Mouse (Mus musculus): ENCODE measurements around the gene Slc48a1. TPM values are rescaled to one million over a fixed set of nuclear protein-coding genes. Genes with fewer than 3 reads are reported as not detected.

Slc48a1 gene
- polyA plus RNA-seq, 1 experiment from 2014 or later: 48.0 TPM

- WGBS: 1% methylated on average over 18 of the region's 18 CpGs
- peak overlapping the region; percentile 45 for H3K4me3 ChIP-seq (replicated peaks)
- H3K4me2 ChIP-seq (replicated peaks): peak overlapping the region; percentile 81
- no peaks in the 10 kb centered on the region for H3K36me3 ChIP-seq
- 0 out of 2 replicates have a peak overlapping the region, but pooled peaks have one; percentile 1 for H3K27ac ChIP-seq
- ATAC-seq: peak; percentile 18; the same call in 1 of the 2 replicates
- peaks cover 40% of the 10 kb centered on the region for H3K4me1 ChIP-seq (replicated peaks)
- no peaks in the 10 kb centered on the region for H3K9me3 ChIP-seq
- H3K9ac ChIP-seq (replicated peaks): peak overlapping the region; percentile 53
- H3K27me3 ChIP-seq: peaks cover 79% of the 10 kb centered on the region
These were observed 10.1 kb upstream of the Slc48a1 start for GRCm38 (mm10) chr15:97768192-97768591.

- H3K4me1 ChIP-seq (replicated peaks): peaks cover 44% of the 10 kb centered on the region
- no peak for ATAC-seq
- no peak overlapping the region for H3K4me2 ChIP-seq (replicated peaks)
- H3K27ac ChIP-seq: no peak overlapping the region
- H3K9me3 ChIP-seq: no peaks in the 10 kb centered on the region
- no peak overlapping the region for H3K9ac ChIP-seq (replicated peaks)
- H3K27me3 ChIP-seq: peaks cover 63% of the 10 kb centered on the region
- no peaks in the 10 kb centered on the region for H3K36me3 ChIP-seq
- WGBS: 77% methylated on average over 8 of the region's 8 CpGs
- H3K4me3 ChIP-seq (replicated peaks): no peak overlapping the region
These were observed 8.0 kb upstream of the Slc48a1 start for GRCm38 (mm10) chr15:97770280-97770679.

DNA sequence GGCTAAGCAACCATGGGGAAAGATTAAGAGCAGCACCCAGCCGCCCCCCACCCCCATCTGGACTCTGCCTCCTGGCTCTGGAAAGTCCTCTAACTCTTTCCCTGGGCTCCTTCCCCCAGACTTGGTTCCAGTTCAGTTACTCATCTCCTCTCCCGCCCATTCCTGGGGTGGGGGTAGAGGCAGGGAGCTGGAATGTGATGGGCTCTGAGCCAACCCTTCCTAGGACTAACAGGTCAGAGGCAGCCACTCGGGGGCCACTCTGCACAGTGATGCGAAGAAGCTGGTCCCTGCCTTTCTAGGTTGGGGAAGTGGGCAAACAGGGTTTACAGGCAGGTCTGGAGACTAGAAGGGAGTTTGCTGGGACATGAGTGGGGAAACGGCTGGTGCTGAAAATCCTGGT lies 5.2 kb upstream of the Slc48a1 start:
- Histone ChIP-seq H3K9ac (replicated peaks) (no peak overlapping the region), H3K36me3 (no peaks in the 10 kb centered on the region), H3K4me1 (replicated peaks) (peaks cover 15% of the 10 kb centered on the region), H3K9me3 (no peaks in the 10 kb centered on the region), H3K4me3 (replicated peaks) (no peak overlapping the region), H3K4me2 (replicated peaks) (no peak overlapping the region), H3K27ac (no peak overlapping the region), H3K27me3 (peaks cover 43% of the 10 kb centered on the region)
- no peak for ATAC-seq
- 38% methylated on average over 5 of the region's 5 CpGs for WGBS

GRCm38 (mm10) chr15:97773961-97774370 lies 4.4 kb upstream of the Slc48a1 start:
- Histone ChIP-seq H3K36me3 (no peaks in the 10 kb centered on the region), H3K4me3 (replicated peaks) (no peak overlapping the region), H3K27ac (0 out of 2 replicates have a peak overlapping the region, but pooled peaks have one; percentile 4), H3K4me1 (replicated peaks) (0 out of 2 replicates have a peak, but pooled peaks cover 9% of the 10 kb centered on the region), H3K9ac (replicated peaks) (no peak overlapping the region), H3K27me3 (peaks cover 37% of the 10 kb centered on the region), H3K9me3 (no peaks in the 10 kb centered on the region), H3K4me2 (replicated peaks) (no peak overlapping the region)
- no peak for ATAC-seq
- WGBS: 75% methylated on average over 5 of the region's 5 CpGs

GRCm38 (mm10) chr15:97776514-97776913 lies 1.8 kb upstream of the Slc48a1 start:
- H3K9me3 ChIP-seq: no peaks in the 10 kb centered on the region
- no peak overlapping the region for H3K4me3 ChIP-seq (replicated peaks)
- WGBS: 7% methylated on average over 8 of the region's 8 CpGs
- 0 out of 2 replicates have a peak, but pooled peaks cover 9% of the 10 kb centered on the region for H3K4me1 ChIP-seq (replicated peaks)
- no peaks in the 10 kb centered on the region for H3K36me3 ChIP-seq
- H3K27me3 ChIP-seq: peaks cover 20% of the 10 kb centered on the region
- H3K27ac ChIP-seq: no peak overlapping the region
- no peak overlapping the region for H3K9ac ChIP-seq (replicated peaks)
- H3K4me2 ChIP-seq (replicated peaks): no peak overlapping the region
- ATAC-seq: peak; percentile 59; the same call in 1 of the 2 replicates

DNA sequence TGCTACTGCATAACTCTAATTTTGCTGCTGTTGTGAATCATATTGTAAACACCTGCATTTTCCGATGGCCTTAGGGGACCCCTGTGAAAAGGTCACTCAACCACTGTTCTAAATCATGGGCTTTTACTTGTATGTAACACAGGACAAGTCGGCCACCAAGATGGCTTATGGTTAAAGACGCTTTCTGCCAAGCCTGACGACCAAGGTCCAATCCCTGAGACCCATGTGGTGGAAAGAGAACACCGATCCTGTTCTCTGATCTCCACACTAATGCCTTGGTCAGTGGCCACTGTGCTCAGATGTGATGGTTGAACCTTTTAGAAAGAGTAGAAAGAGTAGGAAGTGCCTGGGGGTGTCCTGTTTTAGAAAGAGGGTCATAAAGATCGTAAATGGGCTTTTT lies 1.4 kb upstream of the Slc48a1 start:
- H3K27me3 ChIP-seq: peaks cover 22% of the 10 kb centered on the region
- no peak overlapping the region for H3K4me3 ChIP-seq (replicated peaks)
- H3K4me2 ChIP-seq (replicated peaks): no peak overlapping the region
- 86% methylated on average over 6 of the region's 6 CpGs for WGBS
- no peak for ATAC-seq
- H3K9me3 ChIP-seq: no peaks in the 10 kb centered on the region
- no peaks in the 10 kb centered on the region for H3K36me3 ChIP-seq
- H3K9ac ChIP-seq (replicated peaks): no peak overlapping the region
- H3K4me1 ChIP-seq (replicated peaks): peaks cover 11% of the 10 kb centered on the region
- no peak overlapping the region for H3K27ac ChIP-seq

DNA sequence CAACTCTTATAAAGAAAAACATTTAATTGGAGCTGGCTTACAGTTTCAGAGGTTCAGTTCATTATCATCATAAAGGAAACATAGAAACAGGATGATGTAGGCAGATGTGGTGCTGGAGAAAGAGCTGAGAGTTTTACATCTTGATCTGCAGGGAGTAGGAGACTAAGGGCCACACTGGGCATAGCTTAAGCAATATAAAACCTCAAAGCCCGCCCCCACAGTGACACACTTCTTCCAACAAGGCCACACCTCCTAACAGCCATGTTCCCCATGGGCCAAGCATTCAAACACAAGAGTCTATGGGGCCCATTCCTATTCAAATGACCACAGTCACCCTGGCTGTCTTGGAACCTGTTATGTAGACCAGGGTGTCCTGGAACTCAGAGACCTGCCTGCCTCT lies 1.3 kb downstream of the Slc48a1 start:
- H3K36me3 ChIP-seq: no peaks in the 10 kb centered on the region
- no peak overlapping the region for H3K4me2 ChIP-seq (replicated peaks)
- H3K4me3 ChIP-seq (replicated peaks): no peak overlapping the region
- no peak overlapping the region for H3K27ac ChIP-seq
- H3K9ac ChIP-seq (replicated peaks): no peak overlapping the region
- peaks cover 9% of the 10 kb centered on the region for H3K4me1 ChIP-seq (replicated peaks)
- ATAC-seq: no peak
- no peaks in the 10 kb centered on the region for H3K9me3 ChIP-seq
- H3K27me3 ChIP-seq: peaks cover 27% of the 10 kb centered on the region
- WGBS: 72% methylated on average over 1 of the region's 1 CpGs

DNA sequence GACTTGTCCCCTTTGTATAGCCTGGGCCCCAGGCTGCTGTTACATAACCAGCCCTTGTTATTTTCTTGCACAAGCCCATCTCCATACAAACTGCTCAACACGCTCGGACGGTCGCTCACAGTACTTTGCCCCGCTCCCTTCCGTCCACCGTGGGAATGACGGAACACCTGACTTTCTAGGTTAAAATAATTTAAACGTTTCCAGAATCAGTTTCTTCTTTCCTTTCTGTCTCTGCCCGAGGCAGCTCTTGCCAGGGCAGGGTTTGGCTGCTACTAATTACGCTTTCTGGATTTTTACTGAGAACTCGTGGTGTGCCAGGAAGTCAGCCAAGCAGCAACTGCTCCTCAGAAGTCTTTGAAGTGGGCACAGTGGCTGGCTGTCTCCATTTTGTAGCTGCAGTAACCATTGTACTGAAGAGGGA lies 2.3 kb downstream of the Slc48a1 start:
- H3K27ac ChIP-seq: no peak overlapping the region
- no peak for ATAC-seq
- H3K9ac ChIP-seq (replicated peaks): no peak overlapping the region
- peaks cover 27% of the 10 kb centered on the region for H3K27me3 ChIP-seq
- no peak overlapping the region for H3K4me3 ChIP-seq (replicated peaks)
- 69% methylated on average over 12 of the region's 12 CpGs for WGBS
- H3K9me3 ChIP-seq: no peaks in the 10 kb centered on the region
- no peak overlapping the region for H3K4me2 ChIP-seq (replicated peaks)
- H3K36me3 ChIP-seq: no peaks in the 10 kb centered on the region
- H3K4me1 ChIP-seq (replicated peaks): peaks cover 14% of the 10 kb centered on the region

DNA sequence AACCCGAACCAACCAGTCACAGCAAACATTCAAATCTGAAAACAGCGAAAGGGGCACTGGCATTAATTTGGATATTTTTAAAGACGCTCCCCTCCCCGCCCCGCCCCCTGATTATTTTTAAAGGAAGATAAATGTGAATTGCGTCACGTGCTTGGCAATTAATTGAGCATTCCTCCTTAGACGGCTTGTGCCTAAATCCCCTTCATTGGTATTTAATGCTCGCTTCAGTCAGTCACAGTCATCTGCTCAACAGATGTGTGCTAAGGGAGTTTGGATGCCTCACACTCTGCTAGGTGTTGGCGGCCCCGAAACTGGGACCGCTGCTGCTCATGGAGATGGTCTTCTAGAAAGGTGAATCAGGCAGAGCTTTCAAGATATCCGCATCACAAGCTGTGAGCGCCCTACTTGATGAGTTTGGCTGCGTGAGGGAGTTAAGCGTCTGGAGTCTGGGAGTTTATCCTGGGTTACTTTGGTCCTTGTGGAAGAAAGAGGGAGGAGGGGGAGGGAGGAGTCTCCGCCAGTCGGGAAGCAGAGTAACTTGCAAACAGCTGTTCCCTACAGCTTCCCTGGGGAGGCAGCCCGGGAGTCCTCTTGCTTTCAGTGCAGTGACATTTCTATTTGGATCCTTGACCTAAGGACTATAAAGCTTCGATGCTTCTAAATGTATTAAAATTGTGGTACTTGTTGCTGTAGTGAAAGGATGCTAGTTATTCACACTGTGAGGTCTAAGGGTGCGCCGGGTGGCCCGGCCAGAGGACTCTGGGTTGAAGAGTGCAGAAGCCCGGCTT lies 3.8 kb downstream of the Slc48a1 start:
- no peak for ATAC-seq
- Histone ChIP-seq H3K4me1 (replicated peaks) (peaks cover 15% of the 10 kb centered on the region), H3K4me2 (replicated peaks) (peak overlapping the region; percentile 17), H3K9ac (replicated peaks) (no peak overlapping the region), H3K4me3 (replicated peaks) (no peak overlapping the region), H3K27me3 (peaks cover 26% of the 10 kb centered on the region), H3K9me3 (no peaks in the 10 kb centered on the region), H3K27ac (no peak overlapping the region), H3K36me3 (no peaks in the 10 kb centered on the region)
- WGBS: 6% methylated on average over 24 of the region's 24 CpGs

DNA sequence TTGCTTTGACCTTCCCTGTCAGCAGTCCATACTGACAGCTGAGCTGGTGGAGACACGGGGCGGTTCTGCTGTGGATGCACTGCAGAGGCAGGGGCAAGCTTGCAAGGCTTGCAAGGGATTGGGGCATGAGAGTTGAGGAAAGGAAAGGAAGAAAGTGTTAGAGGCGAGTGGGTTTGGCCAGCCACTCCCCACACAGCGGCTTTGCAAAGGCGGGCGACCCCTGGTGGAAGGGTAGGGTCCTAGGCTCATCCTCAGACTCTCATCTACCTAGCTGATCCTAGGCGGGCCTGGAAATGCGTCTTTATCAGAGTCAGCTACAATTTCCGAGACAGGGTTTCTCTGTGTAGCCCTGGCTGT lies 4.4 kb downstream of the Slc48a1 start:
- WGBS: 4% methylated on average over 9 of the region's 9 CpGs
- no peak overlapping the region for H3K27ac ChIP-seq
- H3K9ac ChIP-seq (replicated peaks): no peak overlapping the region
- ATAC-seq: no peak
- H3K36me3 ChIP-seq: no peaks in the 10 kb centered on the region
- peak overlapping the region; percentile 6; the same call in 1 of the 2 replicates for H3K4me2 ChIP-seq (replicated peaks)
- H3K9me3 ChIP-seq: no peaks in the 10 kb centered on the region
- H3K4me3 ChIP-seq (replicated peaks): no peak overlapping the region
- H3K4me1 ChIP-seq (replicated peaks): peaks cover 20% of the 10 kb centered on the region
- H3K27me3 ChIP-seq: peaks cover 24% of the 10 kb centered on the region

GRCm38 (mm10) chr15:97784092-97784559 lies 5.8 kb downstream of the Slc48a1 start:
- peak overlapping the region; percentile 73 for H3K4me3 ChIP-seq (replicated peaks)
- peaks cover 20% of the 10 kb centered on the region for H3K27me3 ChIP-seq
- peak overlapping the region; percentile 51 for H3K27ac ChIP-seq
- peaks cover 29% of the 10 kb centered on the region for H3K4me1 ChIP-seq (replicated peaks)
- 2% methylated on average over 31 of the region's 39 CpGs for WGBS
- H3K9ac ChIP-seq (replicated peaks): peak overlapping the region; percentile 86
- H3K36me3 ChIP-seq: no peaks in the 10 kb centered on the region
- ATAC-seq: peak; percentile 81
- no peaks in the 10 kb centered on the region for H3K9me3 ChIP-seq
- peak overlapping the region; percentile 87 for H3K4me2 ChIP-seq (replicated peaks)

GRCm38 (mm10) chr15:97784561-97785161 lies 6.3 kb downstream of the Slc48a1 start:
- peak overlapping the region; percentile 51 for H3K27ac ChIP-seq
- peak; percentile 80 for ATAC-seq
- H3K4me3 ChIP-seq (replicated peaks): peak overlapping the region; percentile 73
- H3K4me1 ChIP-seq (replicated peaks): peaks cover 29% of the 10 kb centered on the region
- H3K36me3 ChIP-seq: 0 out of 2 replicates have a peak, but pooled peaks cover 3% of the 10 kb centered on the region
- H3K27me3 ChIP-seq: peaks cover 20% of the 10 kb centered on the region
- WGBS: 5% methylated on average over 42 of the region's 45 CpGs
- H3K9me3 ChIP-seq: no peaks in the 10 kb centered on the region
- peak overlapping the region; percentile 86 for H3K9ac ChIP-seq (replicated peaks)
- peak overlapping the region; percentile 87 for H3K4me2 ChIP-seq (replicated peaks)
